Mouse (Mus musculus) MEL (cell line): ENCODE measurements at regions not wholly inside any gene's neighbourhood (a gene's known extent, or its start where the extent isn't known, plus 50 kb on each side); places are given as distances from the start of the nearest gene placed in this dataset.

Experiments used
- DNase-seq: peaks from one replicate; pipeline ENCODE4 v3.0.0; 2011; ENCODE audit warnings: low read depth, low spot score
- H3K27ac ChIP-seq: 2 replicates; pipeline ENCODE4 v1.5.1; 2012; ENCODE audit warnings: low read depth, mild to moderate bottlenecking, control low read depth, low read length, moderate library complexity; ENCODE audit not compliant: control insufficient read depth
- H3K27me3 ChIP-seq, 2 experiments: fragments of 150-350 bp in 1 of 2; sonication (generic) in 1 of 2; 2 replicates each; pipeline ENCODE4 v1.6.1; 2012; ENCODE audit warnings: low read length in 2 of 2, mild to moderate bottlenecking in 2 of 2, improper control_type of control experiment in 1 of 2, moderate library complexity in 1 of 2; ENCODE audit not compliant: insufficient read depth in 2 of 2, control insufficient read depth in 1 of 2
- H3K36me3 ChIP-seq, 2 experiments: 2 replicates each; pipeline ENCODE4 v1.6.1; 2012 to 2014; ENCODE audit warnings: low read length in 2 of 2, improper control_type of control experiment in 1 of 2, inconsistent platforms in 1 of 2, mild to moderate bottlenecking in 1 of 2; ENCODE audit not compliant: insufficient read depth in 2 of 2, control insufficient read depth in 1 of 2
- H3K4me1 ChIP-seq, 2 experiments: fragments of 150-350 bp in 1 of 2; sonication (generic) in 1 of 2; 2 replicates each; pipeline ENCODE4 v1.6.1; 2012; ENCODE audit warnings: low read length in 2 of 2, improper control_type of control experiment in 1 of 2, mild to moderate bottlenecking in 1 of 2; ENCODE audit not compliant: insufficient read depth in 2 of 2, control insufficient read depth in 1 of 2
- H3K4me3 ChIP-seq, 2 experiments: fragments of 150-350 bp in 1 of 2; sonication (generic) in 1 of 2; 2 replicates each; pipeline ENCODE4 v1.5.1; 2012; ENCODE audit warnings: low read depth in 2 of 2, low read length in 2 of 2, mild to moderate bottlenecking in 2 of 2, moderate library complexity in 2 of 2, control low read depth in 1 of 2, improper control_type of control experiment in 1 of 2; ENCODE audit not compliant: control insufficient read depth in 1 of 2, insufficient read depth in 1 of 2
- H3K79me2 ChIP-seq: 2 replicates; pipeline ENCODE4 v1.6.1; 2012; ENCODE audit warnings: mild to moderate bottlenecking, low read length, moderate library complexity; ENCODE audit not compliant: control insufficient read depth, poor library complexity, insufficient read depth
- H3K9ac ChIP-seq: 2 replicates; pipeline ENCODE4 v1.6.1; 2012; ENCODE audit warnings: low read depth, mild to moderate bottlenecking, control low read depth, low read length, moderate library complexity; ENCODE audit not compliant: control insufficient read depth, poor library complexity, severe bottlenecking
- H3K9me3 ChIP-seq: fragments of 150-350 bp; sonication (generic); replicated peaks from 2 replicates; pipeline ENCODE4 v1.6.1; 2012; ENCODE audit warnings: mild to moderate bottlenecking, low read length, improper control_type of control experiment, moderate library complexity; ENCODE audit not compliant: insufficient read depth
- BHLHE40 ChIP-seq: IDR thresholded peaks from 2 replicates; pipeline ENCODE4 v1.6.1; 2012; ENCODE audit warnings: low read depth, mild to moderate bottlenecking, inconsistent platforms, low read length, improper control_type of control experiment, borderline replicate concordance
- CHD2 ChIP-seq: IDR thresholded peaks from 2 replicates; pipeline ENCODE4 v1.6.1; 2011; ENCODE audit warnings: low read length, improper control_type of control experiment
- CTCF ChIP-seq, 3 experiments: IDR thresholded peaks in 2 of 3; conservative IDR thresholded peaks in 1 of 3; 2 replicates each; pipeline ENCODE4 v1.5.1; 2011 to 2012; ENCODE audit warnings: low read length in 3 of 3, low read depth in 2 of 3, mild to moderate bottlenecking in 2 of 3, improper control_type of control experiment in 1 of 3, inconsistent platforms in 1 of 3, mixed read lengths in 1 of 3, moderate library complexity in 1 of 3; ENCODE audit not compliant: control insufficient read depth in 1 of 3, insufficient read depth in 1 of 3, poor library complexity in 1 of 3, severe bottlenecking in 1 of 3
- EP300 ChIP-seq, 2 experiments: IDR thresholded peaks; 2 replicates each; pipeline ENCODE4 v1.6.1; 2011; ENCODE audit warnings: improper control_type of control experiment in 2 of 2, low read length in 2 of 2, low read depth in 1 of 2, mild to moderate bottlenecking in 1 of 2
- ETS1 ChIP-seq: IDR thresholded peaks from 2 replicates; pipeline ENCODE4 v1.6.1; 2012; ENCODE audit warnings: low read depth, mild to moderate bottlenecking, inconsistent platforms, low read length, improper control_type of control experiment, moderate library complexity
- GABPA ChIP-seq: IDR thresholded peaks from 2 replicates; pipeline ENCODE4 v1.6.1; 2012; ENCODE audit warnings: low read depth, mild to moderate bottlenecking, inconsistent platforms, low read length, improper control_type of control experiment, moderate library complexity
- JUND ChIP-seq: IDR thresholded peaks from 2 replicates; pipeline ENCODE4 v1.6.1; 2011; ENCODE audit warnings: low read depth, mild to moderate bottlenecking, improper control_type of control experiment, low read length
- KAT2A ChIP-seq: conservative IDR thresholded peaks from 2 replicates; pipeline ENCODE4 v1.6.1; 2012; ENCODE audit warnings: low read depth, low read length, improper control_type of control experiment, inconsistent platforms
- MAX ChIP-seq: IDR thresholded peaks from 2 replicates; pipeline ENCODE4 v1.6.1; 2011; ENCODE audit warnings: low read length, improper control_type of control experiment
- MAZ ChIP-seq: IDR thresholded peaks from 2 replicates; pipeline ENCODE4 v1.6.1; 2012; ENCODE audit warnings: low read depth, mild to moderate bottlenecking, inconsistent platforms, low read length, improper control_type of control experiment
- MEF2A ChIP-seq: IDR thresholded peaks from 2 replicates; pipeline ENCODE4 v1.6.1; 2014; ENCODE audit warnings: low read depth, mild to moderate bottlenecking, inconsistent platforms, low read length, improper control_type of control experiment; ENCODE audit not compliant: poor library complexity, insufficient replicate concordance, severe bottlenecking; ENCODE audit errors: extremely low read depth
- MXI1 ChIP-seq: IDR thresholded peaks from 2 replicates; pipeline ENCODE4 v1.6.1; 2011; ENCODE audit warnings: mild to moderate bottlenecking, low read depth, low read length, improper control_type of control experiment
- MYB ChIP-seq: IDR thresholded peaks from 2 replicates; pipeline ENCODE4 v1.6.1; 2011; ENCODE audit warnings: mild to moderate bottlenecking, low read depth, low read length, improper control_type of control experiment
- MYC ChIP-seq: IDR thresholded peaks from 2 replicates; pipeline ENCODE4 v1.6.1; 2011; ENCODE audit warnings: low read depth, mild to moderate bottlenecking, low read length, improper control_type of control experiment, moderate library complexity
- NELFE ChIP-seq: IDR thresholded peaks from 2 replicates; pipeline ENCODE4 v1.6.1; 2011; ENCODE audit warnings: low read depth, low read length, improper control_type of control experiment
- NRF1 ChIP-seq: IDR thresholded peaks from 2 replicates; pipeline ENCODE4 v1.6.1; 2014; ENCODE audit warnings: low read depth, mild to moderate bottlenecking, inconsistent platforms, low read length, improper control_type of control experiment, moderate library complexity; ENCODE audit not compliant: poor library complexity, insufficient read depth, severe bottlenecking
- POLR2A ChIP-seq, 2 experiments: IDR thresholded peaks; 2 replicates each; pipeline ENCODE4 v1.6.1; 2011 to 2012; ENCODE audit warnings: low read length in 2 of 2, mild to moderate bottlenecking in 2 of 2, control low read depth in 1 of 2, improper control_type of control experiment in 1 of 2, low read depth in 1 of 2, moderate library complexity in 1 of 2; ENCODE audit not compliant: control insufficient read depth in 1 of 2, insufficient read depth in 1 of 2, poor library complexity in 1 of 2
- POLR2AphosphoS2 ChIP-seq: IDR thresholded peaks from 2 replicates; pipeline ENCODE4 v1.6.1; 2011; ENCODE audit warnings: low read length, improper control_type of control experiment
- RAD21 ChIP-seq: IDR thresholded peaks from 2 replicates; pipeline ENCODE4 v1.6.1; 2011; ENCODE audit warnings: mild to moderate bottlenecking, low read depth, low read length, improper control_type of control experiment
- RCOR1 ChIP-seq: IDR thresholded peaks from 2 replicates; pipeline ENCODE4 v1.6.1; 2012; ENCODE audit warnings: low read depth, mild to moderate bottlenecking, inconsistent platforms, low read length, improper control_type of control experiment
- SIN3A ChIP-seq: IDR thresholded peaks from 2 replicates; pipeline ENCODE4 v1.6.1; 2012; ENCODE audit warnings: low read length, improper control_type of control experiment, inconsistent platforms
- SMC3 ChIP-seq: IDR thresholded peaks from 2 replicates; pipeline ENCODE4 v1.6.1; 2011; ENCODE audit warnings: low read depth, low read length, improper control_type of control experiment
- TBP ChIP-seq: IDR thresholded peaks from 2 replicates; pipeline ENCODE4 v1.8.0; 2011; ENCODE audit warnings: low read depth, low read length, improper control_type of control experiment
- TCF12 ChIP-seq: IDR thresholded peaks from 2 replicates; pipeline ENCODE4 v1.6.1; 2014; ENCODE audit warnings: low read depth, mild to moderate bottlenecking, inconsistent platforms, low read length, improper control_type of control experiment, moderate library complexity
- ZC3H11A ChIP-seq: IDR thresholded peaks from 2 replicates; pipeline ENCODE4 v1.6.1; 2012; ENCODE audit warnings: low read depth, mild to moderate bottlenecking, inconsistent platforms, low read length, improper control_type of control experiment
- ZKSCAN1 ChIP-seq: IDR thresholded peaks from 2 replicates; pipeline ENCODE4 v1.6.1; 2012; ENCODE audit warnings: low read depth, mild to moderate bottlenecking, inconsistent platforms, low read length, improper control_type of control experiment, moderate library complexity
- ZNF384 ChIP-seq: IDR thresholded peaks from 2 replicates; pipeline ENCODE4 v1.6.1; 2012; ENCODE audit warnings: low read depth, mild to moderate bottlenecking, inconsistent platforms, low read length, improper control_type of control experiment

DNA sequence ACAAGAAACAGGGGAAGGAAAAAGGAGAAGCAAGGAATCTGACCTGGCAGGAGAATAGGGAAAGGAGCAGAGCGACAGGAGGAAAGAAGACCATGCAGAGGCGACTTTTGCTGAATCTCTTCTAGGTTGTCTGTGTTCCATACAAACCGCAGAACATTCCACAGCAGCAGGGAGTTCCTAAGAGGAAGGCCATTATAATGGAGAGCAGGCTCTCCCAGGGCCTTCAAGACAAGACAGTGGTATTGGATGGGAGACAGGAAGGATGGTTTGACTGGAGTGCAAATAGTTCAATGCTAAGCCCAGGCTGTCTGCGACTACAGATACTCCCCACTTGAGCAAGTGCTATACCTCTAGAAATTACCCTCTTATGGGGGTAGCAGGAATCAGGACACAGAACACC is 176.1 kb upstream of the Sox2 start:
- H3K79me2 ChIP-seq, result no peaks in the 10 kb centered on the region
- DNase-seq, result no peak
- no peaks in the 10 kb centered on the region for H3K36me3 ChIP-seq
- TF ChIP-seq ZC3H11A (no peak), GABPA (no peak), RCOR1 (no peak), MYB (no peak), CHD2 (no peak), MAX (no peak), CTCF (IDR thresholded peaks at IDR 0.05 in 2 of 3, conservative IDR thresholded peaks at IDR 0.05 in 1 of 3; ENCODE audit: control insufficient read depth in 1 of 3, insufficient read depth in 1 of 3, low read depth in 2 of 3, low read length in 3 of 3, poor library complexity in 1 of 3, severe bottlenecking in 1 of 3) (no peak), BHLHE40 (no peak), SIN3A (no peak), NRF1 (no peak), SMC3 (no peak), POLR2A (IDR thresholded peaks at IDR 0.05; ENCODE audit: control insufficient read depth in 1 of 2, insufficient read depth in 1 of 2, low read depth in 1 of 2, low read length in 2 of 2, poor library complexity in 1 of 2) (no peak), NELFE (no peak), ETS1 (no peak), MEF2A (no peak), MXI1 (no peak), MYC (no peak)
- TF ChIP-seq, all 39 proteins: peak for 0
- no peak overlapping the region for H3K9ac ChIP-seq
- H3K27ac ChIP-seq, result no peak overlapping the region
- no peak overlapping the region for H3K4me3 ChIP-seq
- H3K9me3 ChIP-seq, result no peaks in the 10 kb centered on the region
- H3K4me1 ChIP-seq, result no peaks in the 10 kb centered on the region
- no peaks in the 10 kb centered on the region; a peak in 2 of 4 replicates for H3K27me3 ChIP-seq

DNA sequence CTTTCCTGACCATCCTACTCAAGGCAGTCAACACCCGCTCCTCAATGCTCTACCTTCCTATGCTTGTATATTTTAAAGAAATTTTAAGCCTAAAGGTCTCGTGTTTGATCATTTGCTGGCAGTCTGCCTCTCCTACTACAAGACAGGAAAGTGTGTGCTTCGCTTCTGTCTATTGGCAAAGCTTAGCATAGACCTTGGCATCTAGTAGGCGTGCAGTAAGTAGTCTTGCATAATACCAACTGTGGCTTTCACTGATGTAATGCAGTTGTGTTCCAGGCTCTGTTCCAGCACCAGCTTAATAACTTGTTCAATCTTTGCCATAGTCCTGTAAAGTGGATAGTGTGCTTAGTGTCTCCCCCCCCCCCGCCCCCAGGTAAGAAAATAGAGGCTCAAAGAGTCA is 179.5 kb upstream of the Sox2 start:
- Histone ChIP-seq H3K79me2 (no peaks in the 10 kb centered on the region), H3K9me3 (no peaks in the 10 kb centered on the region), H3K4me1 (no peaks in the 10 kb centered on the region), H3K36me3 (no peaks in the 10 kb centered on the region), H3K9ac (no peak overlapping the region), H3K4me3 (no peak overlapping the region), H3K27ac (no peak overlapping the region), H3K27me3 (no peaks in the 10 kb centered on the region; a peak in 2 of 4 replicates)
- no peak for DNase-seq
- TF ChIP-seq SIN3A (no peak), TCF12 (no peak), RAD21 (no peak), KAT2A (no peak), JUND (no peak), BHLHE40 (no peak), MAX (no peak), ZNF384 (no peak), RCOR1 (no peak), MAZ (no peak), TBP (no peak), EP300 (IDR thresholded peaks at IDR 0.05; ENCODE audit: low read depth in 1 of 2, low read length in 2 of 2) (no peak), POLR2AphosphoS2 (no peak), ZKSCAN1 (no peak)
